Mouse (Mus musculus): ENCODE results near the gene Gm29866. TPM values are rescaled to one million over a fixed set of nuclear protein-coding genes. Genes with fewer than 3 reads are reported as not detected.
"Not testable (repeated sequence)": the region's sequence is repeated elsewhere in the genome, so short reads cannot be mapped to it uniquely, and the experiment has no call there.

Gene Gm29866
- polyA plus RNA-seq (2014; fragmentation: Nextera tagmentation; extraction: Ambion mirVana) = not detected in 2 replicates

DNA sequence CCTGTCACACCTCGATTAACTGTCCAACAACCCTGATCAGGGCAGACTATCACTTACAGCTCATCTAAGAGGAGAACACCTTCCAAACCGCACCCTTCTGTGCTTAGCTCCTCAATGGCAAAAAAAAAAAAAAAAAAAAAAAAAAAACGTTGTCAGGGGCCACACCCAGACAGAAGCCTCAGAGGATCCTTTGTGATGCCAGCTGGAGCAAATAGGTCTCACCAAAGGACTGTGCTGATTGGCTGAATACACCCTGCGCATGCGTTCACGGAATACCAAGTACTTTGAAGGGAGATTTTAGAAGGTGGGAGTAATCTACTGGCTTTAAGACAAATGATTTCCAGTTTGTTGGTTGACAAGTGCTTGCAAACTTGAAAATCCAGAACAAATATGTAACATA, at the start of gene Gm29866:
Gene Gm29866, minus strand, starts transcription at position 101 of the 400 bp plus-strand sequence.
- no CpG with 5 or more reads among the region's 6 CpGs for WGBS
- H3K9me3 ChIP-seq (replicated peaks; ENCODE audit: control insufficient read depth, low read length); H3K4me3 ChIP-seq (ENCODE audit: low read depth, low read length); H3K36me3 ChIP-seq (replicated peaks; ENCODE audit: control insufficient read depth, insufficient read depth, low read depth, low read length); H3K4me2 ChIP-seq (ENCODE audit: low read depth, low read length); H3K27me3 ChIP-seq (ENCODE audit: control insufficient read depth, insufficient read depth, low read length); H3K27ac ChIP-seq (replicated peaks; ENCODE audit: low read depth, low read length); DNase-seq (ENCODE audit: low spot score); H3K9ac ChIP-seq (replicated peaks; ENCODE audit: low read length); H3K4me1 ChIP-seq (ENCODE audit: control insufficient read depth, insufficient read depth, low read length); ATAC-seq (replicated peaks; ENCODE audit: insufficient number of reproducible peaks, low FRiP score, low TSS enrichment, low read depth): not testable (repeated sequence)

Other genes starting within 250 kb of the Gm29866 start
- not detected in 2 replicates for gene Gm20909, start 170.9 kb upstream of the Gm29866 start, polyA plus RNA-seq (2014; fragmentation: Nextera tagmentation; extraction: Ambion mirVana)
- not detected in 2 replicates for gene Gm20865, start 247.9 kb upstream of the Gm29866 start, polyA plus RNA-seq (2014; fragmentation: Nextera tagmentation; extraction: Ambion mirVana)

Data from embryonic facial prominence, embryonic 11.5 days (tissue).